Mouse (Mus musculus) v-Abl transformed pro-B cells (cell line): ENCODE results near the gene Tigd4.

Source experiments
- in situ Hi-C, 2 experiments: fragments of 400-800 bp; cut with MboI; formaldehyde crosslinking; loops; one replicate each; pipeline ENCODE4 v1.15.1; 2025; ENCODE audit not compliant: unreplicated experiment in 2 of 2

Tigd4 gene

DNA sequence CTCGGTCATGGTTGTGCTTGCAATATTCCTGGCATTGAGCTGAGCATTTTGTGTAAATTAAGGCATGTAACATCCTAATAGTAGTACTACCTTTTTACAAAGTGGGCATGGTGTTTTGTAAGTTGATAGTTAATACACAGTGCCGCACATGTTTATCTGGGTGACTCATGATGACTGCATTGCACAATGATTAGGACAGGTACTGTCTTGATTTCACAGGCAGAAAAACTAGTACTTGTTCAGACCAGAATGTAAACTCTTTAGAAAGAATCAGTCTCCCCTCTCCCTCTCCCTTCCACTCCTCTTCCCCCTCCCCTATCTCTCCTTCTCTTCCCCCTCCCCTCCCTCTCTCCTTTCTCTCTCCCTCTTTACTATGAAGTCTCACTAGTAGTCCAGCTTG lies 9.4 kb downstream of the Tigd4 start:
- in situ Hi-C loops: loop anchor here (25.0 kb wide), 1 partner anchor 1310 kb away; no protein-coding TSS in a partner anchor

GRCm38 (mm10) chr3:84603212-84603611 lies 9.8 kb downstream of the Tigd4 start:
- in situ Hi-C loops: loop anchor here (25.0 kb wide), 1 partner anchor 1309 kb away; no protein-coding TSS in a partner anchor

DNA sequence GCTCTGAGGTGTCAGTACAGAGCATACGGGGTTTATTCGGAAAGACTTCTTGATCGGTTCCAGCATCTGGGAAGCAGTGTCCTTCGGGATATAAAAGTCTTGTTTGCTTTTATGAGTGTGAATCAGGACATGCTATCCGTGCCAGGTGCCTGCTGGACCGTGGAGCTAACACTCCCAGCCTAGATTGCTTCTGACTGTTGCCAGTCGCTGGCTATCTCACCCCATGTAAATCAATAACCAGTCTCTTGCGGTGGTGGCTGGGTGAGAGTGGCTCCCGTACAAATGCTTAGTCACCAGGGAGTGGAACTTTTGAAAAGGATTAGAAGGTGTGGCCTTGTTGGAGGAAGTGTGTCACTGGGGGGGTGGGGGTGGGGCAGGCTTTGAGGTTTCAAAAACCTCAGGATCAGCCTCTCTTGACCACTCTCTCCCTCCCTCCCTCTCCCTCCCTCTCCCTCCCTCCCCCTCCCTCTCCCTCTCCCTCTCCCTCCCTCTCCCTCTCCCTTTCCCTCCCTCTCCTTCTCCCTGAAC lies 16.9 kb downstream of the Tigd4 start:
- in situ Hi-C loops: loop anchor here (25.0 kb wide), 1 partner anchor 1302 kb away; no protein-coding TSS in a partner anchor

- in situ Hi-C loops: loop anchor here (25.0 kb wide), 1 partner anchor 1297 kb away; no protein-coding TSS in a partner anchor
Observed at GRCm38 (mm10) chr3:84615050-84615855, 21.9 kb downstream of the Tigd4 start.

DNA sequence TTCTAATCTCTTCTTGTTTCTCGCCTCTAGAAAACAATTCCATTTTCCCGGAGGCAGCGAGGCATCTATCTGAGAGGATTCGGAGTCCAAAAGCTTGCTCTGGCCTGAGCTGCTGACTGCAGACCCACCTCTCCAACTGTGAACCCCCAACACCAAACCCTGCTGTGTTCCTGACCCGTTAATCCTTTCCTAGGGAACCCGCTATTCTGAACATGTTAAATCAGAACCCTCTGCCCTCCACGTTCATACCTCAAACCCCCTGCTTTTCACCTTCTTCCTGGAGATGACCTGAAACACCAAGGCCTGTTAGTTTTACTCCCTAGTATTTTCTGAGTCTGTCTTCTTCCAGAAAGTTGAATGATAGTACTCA lies 22.5 kb downstream of the Tigd4 start:
- in situ Hi-C loops: loop anchor here (25.0 kb wide), 1 partner anchor 1296 kb away; no protein-coding TSS in a partner anchor

- in situ Hi-C loops: loop anchor here (25.0 kb wide), 1 partner anchor 1294 kb away; no protein-coding TSS in a partner anchor
Observed at GRCm38 (mm10) chr3:84618627-84619026, 25.3 kb downstream of the Tigd4 start.

- in situ Hi-C loops: loop anchor here (25.0 kb wide), 1 partner anchor 1293 kb away; no protein-coding TSS in a partner anchor
Observed at GRCm38 (mm10) chr3:84619056-84619455, 25.7 kb downstream of the Tigd4 start.

DNA sequence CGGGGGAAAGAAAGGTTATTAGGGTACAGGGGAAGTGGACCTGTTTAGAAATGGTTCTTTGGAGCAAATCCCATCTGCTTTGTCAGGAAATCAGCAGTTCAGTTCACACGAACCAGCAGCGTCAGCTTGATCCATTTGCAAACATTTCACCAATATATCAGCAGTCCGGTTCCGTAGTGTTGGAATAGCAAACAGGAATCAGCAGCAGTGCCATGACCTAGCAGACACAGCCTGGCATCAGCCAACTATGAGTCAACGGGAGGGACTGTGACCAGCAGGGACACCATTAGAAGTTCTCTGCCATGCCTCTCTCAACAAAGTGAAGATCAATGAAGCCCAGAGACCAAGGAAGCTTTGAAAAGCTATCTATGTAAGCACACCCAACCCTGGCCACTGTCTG lies 26.4 kb downstream of the Tigd4 start:
- in situ Hi-C loops: loop anchor here (25.0 kb wide), 1 partner anchor 1293 kb away; no protein-coding TSS in a partner anchor

DNA sequence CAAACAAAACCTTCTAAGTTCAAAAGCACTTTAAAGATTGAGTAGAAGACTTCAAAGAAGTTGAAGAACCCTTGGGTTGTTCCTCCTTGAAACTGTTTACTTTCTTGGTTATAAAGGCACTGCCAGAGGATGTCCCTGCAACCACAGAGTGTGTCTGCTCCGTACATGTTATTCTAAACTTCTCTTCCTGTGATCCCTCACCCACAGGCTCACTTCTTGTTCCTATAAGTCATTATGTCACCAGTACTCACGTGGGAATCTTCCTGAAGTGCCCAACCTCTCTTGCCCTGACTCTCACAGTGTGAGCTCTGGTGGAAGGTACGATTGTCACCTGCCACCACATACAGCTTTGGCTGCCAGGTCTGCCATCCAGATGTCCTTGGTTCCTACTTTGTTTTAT lies 28.7 kb downstream of the Tigd4 start:
- in situ Hi-C loops: loop anchor here (25.0 kb wide), 1 partner anchor 1290 kb away; no protein-coding TSS in a partner anchor

- in situ Hi-C loops: no loop called here
Observed at GRCm38 (mm10) chr3:84631586-84631985, 38.2 kb downstream of the Tigd4 start.

DNA sequence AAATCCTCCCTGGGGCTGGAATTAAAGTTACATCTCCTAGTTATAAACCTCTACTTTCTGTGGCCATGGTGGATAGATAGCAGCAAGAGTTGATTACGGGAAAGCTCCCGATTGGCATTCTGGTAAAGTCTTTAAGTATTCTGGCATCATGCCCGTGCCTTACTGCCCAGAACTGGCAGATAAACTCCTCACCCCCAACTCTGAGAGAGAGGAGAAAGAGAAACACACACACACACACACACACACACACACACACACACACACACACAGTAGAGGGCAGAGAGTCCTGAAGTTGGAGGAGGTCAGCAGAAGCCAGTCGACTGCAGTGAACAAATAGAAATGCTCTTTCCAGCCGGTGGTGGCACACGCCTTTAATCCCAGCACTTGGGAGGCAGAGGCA lies 43.7 kb downstream of the Tigd4 start:
- in situ Hi-C loops: no loop called here

DNA sequence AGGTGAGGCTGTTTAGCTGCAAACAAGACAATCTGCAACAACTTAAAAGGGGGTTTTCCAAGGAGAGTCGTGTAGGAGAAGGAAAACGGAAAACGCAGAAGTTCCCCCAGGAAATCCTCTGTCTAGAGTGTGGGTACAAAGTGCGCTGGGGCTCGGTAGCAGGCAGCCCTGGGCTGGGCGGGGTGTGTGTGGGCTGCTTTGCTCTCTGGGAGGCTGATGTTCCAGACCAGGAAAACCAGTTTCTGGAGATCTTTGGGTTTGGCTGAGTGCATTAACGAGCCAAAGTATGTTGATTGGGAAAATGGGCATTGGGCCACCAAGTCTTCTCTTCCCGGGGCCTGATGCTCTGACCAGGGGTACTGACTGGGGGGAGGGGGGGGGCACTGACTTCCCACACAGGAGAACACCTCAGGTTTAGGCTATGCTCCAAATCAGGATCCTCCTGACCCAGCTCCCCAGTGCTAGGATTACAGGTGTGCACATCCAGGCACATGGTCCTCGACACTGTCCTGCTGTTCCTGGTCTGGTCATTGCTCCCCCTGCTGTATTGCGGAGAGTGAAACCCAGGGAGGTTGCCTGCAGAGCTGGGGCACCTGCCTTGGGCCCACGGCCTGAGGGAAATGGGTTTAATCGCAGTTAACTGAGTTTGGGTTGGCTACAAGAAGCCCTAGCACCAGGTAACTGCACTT lies 44.7 kb downstream of the Tigd4 start:
- in situ Hi-C loops: no loop called here

GRCm38 (mm10) chr3:84638858-84639257 lies 45.5 kb downstream of the Tigd4 start:
- in situ Hi-C loops: no loop called here

GRCm38 (mm10) chr3:84639767-84640500 lies 46.6 kb downstream of the Tigd4 start:
- in situ Hi-C loops: no loop called here

DNA sequence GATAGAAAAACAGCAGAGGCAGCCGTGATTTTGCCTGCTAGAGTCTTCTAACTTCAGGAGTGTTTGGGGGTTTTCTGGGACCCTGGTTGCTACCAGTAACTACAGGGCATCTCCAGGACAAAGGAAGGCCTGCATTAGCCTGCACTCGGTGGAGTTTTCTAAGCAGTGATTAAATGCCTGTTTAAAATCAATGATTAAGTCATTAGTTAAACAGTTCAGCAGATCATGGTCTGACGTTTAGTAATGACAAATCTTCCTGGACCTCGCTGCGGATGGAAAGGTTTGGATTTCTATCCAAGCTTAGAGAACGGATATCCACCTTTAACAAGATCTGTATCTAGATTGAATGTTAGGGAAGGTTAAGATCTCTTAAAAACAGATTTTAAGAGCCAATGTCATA lies 47.2 kb downstream of the Tigd4 start:
- in situ Hi-C loops: no loop called here

- in situ Hi-C loops: no loop called here
Observed at GRCm38 (mm10) chr3:84641391-84641790, 48.0 kb downstream of the Tigd4 start.

- in situ Hi-C loops: no loop called here
Observed at GRCm38 (mm10) chr3:84642942-84643341, 49.6 kb downstream of the Tigd4 start.

DNA sequence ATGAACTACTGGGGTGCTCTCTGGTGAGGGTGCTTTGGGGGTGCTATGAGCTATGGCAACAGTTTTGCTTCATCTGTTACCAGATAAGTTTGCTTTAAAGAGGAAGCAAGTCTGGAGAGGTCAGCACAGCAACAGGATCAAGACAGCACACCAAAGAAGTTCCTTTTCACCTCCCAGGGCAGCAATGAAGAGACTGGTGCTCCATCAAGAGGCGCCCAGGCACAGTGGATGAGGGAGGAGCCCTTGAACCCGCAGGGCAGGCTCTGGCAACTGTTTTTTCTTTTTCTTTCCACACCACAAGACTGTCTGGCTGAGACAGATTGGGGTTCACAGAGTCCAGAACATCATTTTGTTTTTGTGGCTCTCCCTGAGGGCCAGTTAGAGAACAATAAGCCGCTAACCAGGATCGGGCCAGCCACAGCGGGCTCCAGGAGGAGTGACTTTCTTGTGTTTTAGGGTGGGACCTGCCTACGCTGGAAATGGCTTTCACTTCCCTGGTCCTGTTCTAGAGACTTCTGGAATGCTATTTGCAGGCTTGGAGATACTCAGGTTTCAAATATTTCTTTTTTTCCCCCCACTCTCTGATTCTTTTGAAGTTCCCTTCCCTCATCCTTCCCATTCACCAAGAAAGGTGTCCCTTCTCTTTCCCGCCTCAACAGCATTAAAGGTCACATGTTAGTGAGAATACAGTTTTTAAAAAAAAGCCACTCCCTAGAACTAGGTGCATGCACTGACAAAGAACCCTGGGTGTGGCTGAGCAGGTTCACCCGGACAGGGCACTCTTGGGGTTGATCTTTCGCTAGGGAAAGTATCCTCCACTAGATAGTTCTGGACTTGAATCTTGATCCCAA lies 52.0 kb downstream of the Tigd4 start:
- in situ Hi-C loops: no loop called here

GRCm38 (mm10) chr3:84646007-84646290 lies 52.6 kb downstream of the Tigd4 start:
- in situ Hi-C loops: no loop called here

GRCm38 (mm10) chr3:84646331-84646845 lies 53.0 kb downstream of the Tigd4 start:
- in situ Hi-C loops: no loop called here
